Mouse (Mus musculus): ENCODE measurements at regions not wholly inside any gene's neighbourhood (a gene's known extent, or its start where the extent isn't known, plus 50 kb on each side); places are given as distances from the start of the nearest gene placed in this dataset.

DNA sequence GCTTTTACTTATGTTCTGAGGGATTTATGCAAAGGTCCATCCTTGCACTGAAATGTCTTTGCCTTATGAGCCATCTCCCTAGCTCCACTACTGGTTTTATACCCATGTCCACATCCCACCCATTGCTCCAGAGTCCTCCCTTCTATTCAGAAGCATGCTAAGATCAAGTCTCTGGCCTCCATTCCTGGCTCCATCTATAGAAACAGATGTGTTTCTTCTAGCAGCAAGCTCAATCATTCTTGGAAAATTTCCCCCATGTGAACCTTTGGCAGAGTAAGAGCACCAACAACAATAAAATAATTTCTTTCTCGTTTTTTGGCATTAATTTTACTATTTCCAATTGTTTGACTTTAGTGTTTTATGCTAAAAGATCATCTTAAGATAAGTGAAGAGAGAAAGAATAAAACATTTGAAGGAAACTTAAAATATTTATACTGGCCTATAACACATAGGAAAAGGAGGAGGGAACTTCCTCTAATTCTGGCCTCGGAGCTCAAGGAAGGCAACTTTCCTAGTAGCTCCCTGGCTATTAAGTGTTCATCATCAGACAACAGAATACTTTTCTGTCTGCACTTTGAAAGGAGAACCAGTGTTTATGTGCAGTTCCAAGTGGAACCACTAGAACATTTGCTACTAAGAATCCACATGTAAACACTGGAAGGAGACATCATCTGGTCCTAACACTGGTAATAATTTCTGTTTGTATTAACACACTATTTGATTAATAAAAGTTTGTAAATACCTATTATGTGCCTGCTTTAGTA, 171.8 kb downstream of the Fbxo8 start:
- no peaks in the 10 kb centered on the region for H3K27me3 ChIP-seq (ENCODE audit: control insufficient read depth, insufficient read depth, low read length)
- H3K4me1 ChIP-seq (ENCODE audit: control insufficient read depth, insufficient read depth, low read length) = no peaks in the 10 kb centered on the region
- no peaks in the 10 kb centered on the region for H3K36me3 ChIP-seq (ENCODE audit: control insufficient read depth, insufficient read depth, low read length)
- H3K27ac ChIP-seq (ENCODE audit: control insufficient read depth, insufficient read depth, low read depth, low read length) = no peak overlapping the region
- no peak overlapping the region for H3K4me3 ChIP-seq (ENCODE audit: control insufficient read depth, low read depth, low read length)
- TF ChIP-seq POLR2A (IDR thresholded peaks at IDR 0.05; ENCODE audit: control insufficient read depth, low read depth, low read length) (no peak), CTCF (IDR thresholded peaks at IDR 0.05; ENCODE audit: control insufficient read depth, insufficient read depth, insufficient replicate concordance, low read depth, low read length) (no peak)

DNA sequence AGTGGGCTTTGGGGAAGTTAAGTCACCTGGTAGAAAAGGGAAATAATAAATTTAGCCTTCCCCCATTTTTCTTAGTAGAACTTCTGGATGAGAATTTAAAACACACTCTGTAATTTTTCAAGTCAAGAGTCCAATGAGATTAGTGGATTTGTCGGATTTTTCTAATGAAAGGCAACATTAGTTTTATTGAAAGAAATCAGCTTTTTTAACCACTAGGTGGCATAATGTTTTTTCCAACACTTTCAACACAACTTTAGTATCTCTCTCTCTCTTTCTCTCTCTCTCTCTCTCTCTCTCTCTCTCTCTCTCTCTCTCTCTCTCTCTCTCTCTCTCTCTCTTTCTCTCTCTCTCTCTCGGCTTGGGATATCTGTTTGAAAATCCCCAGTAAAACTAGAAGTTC, 173.7 kb downstream of the Fbxo8 start:
- H3K4me3 ChIP-seq (ENCODE audit: control insufficient read depth, low read depth, low read length) = no peak overlapping the region
- H3K27me3 ChIP-seq (ENCODE audit: control insufficient read depth, insufficient read depth, low read length) = no peaks in the 10 kb centered on the region
- H3K27ac ChIP-seq (ENCODE audit: control insufficient read depth, insufficient read depth, low read depth, low read length) = no peak overlapping the region
- H3K4me1 ChIP-seq (ENCODE audit: control insufficient read depth, insufficient read depth, low read length) = no peaks in the 10 kb centered on the region
- TF ChIP-seq POLR2A (IDR thresholded peaks at IDR 0.05; ENCODE audit: control insufficient read depth, low read depth, low read length) (no peak), CTCF (IDR thresholded peaks at IDR 0.05; ENCODE audit: control insufficient read depth, insufficient read depth, insufficient replicate concordance, low read depth, low read length) (no peak)
- no peaks in the 10 kb centered on the region for H3K36me3 ChIP-seq (ENCODE audit: control insufficient read depth, insufficient read depth, low read length)

DNA sequence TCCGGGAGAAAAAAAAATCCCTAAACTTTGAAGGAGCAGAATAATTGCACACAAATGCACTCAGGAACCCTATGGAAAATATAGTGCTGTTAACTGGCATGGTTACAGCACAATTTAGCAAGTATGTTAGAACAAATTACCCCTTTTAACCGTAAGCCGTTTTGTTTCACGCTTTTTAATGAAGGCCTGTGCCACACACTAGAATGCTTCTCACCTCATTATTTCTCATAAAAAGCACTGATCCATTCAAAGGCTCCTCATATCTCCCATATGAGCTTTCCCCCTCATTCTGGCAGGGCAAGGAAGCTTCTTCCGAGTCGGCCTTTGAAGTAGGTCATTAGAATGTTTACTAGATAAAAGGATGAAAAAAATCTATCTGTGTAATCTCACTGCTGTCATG, 182.4 kb downstream of the Fbxo8 start:
- Histone ChIP-seq H3K4me1 (ENCODE audit: control insufficient read depth, insufficient read depth, low read length) (no peaks in the 10 kb centered on the region), H3K4me3 (ENCODE audit: control insufficient read depth, low read depth, low read length) (no peak overlapping the region), H3K27ac (ENCODE audit: control insufficient read depth, insufficient read depth, low read depth, low read length) (no peak overlapping the region), H3K27me3 (ENCODE audit: control insufficient read depth, insufficient read depth, low read length) (no peaks in the 10 kb centered on the region), H3K36me3 (ENCODE audit: control insufficient read depth, insufficient read depth, low read length) (no peaks in the 10 kb centered on the region)
- TF ChIP-seq POLR2A (IDR thresholded peaks at IDR 0.05; ENCODE audit: control insufficient read depth, low read depth, low read length) (no peak), CTCF (IDR thresholded peaks at IDR 0.05; ENCODE audit: control insufficient read depth, insufficient read depth, insufficient replicate concordance, low read depth, low read length) (no peak)

DNA sequence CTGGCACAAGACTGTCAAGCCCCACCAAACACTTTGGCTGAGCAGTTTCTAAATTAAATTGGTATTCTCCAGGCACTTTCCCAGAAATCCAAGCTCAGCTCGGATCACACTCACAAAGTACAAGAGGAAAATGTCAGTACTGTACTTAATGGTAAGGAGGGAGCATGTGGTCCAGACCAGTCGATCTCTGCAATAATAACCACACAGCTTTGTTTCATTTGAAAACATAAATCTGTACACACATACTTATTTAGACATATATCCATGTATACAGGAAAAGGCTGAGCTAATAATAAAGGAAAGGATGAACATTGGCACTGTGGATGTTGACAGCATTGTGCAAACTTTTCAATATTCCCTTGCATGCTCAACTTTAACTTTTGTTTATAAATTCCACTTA, 184.1 kb downstream of the Fbxo8 start:
- Histone ChIP-seq H3K27me3 (ENCODE audit: control insufficient read depth, insufficient read depth, low read length) (no peaks in the 10 kb centered on the region), H3K4me1 (ENCODE audit: control insufficient read depth, insufficient read depth, low read length) (no peaks in the 10 kb centered on the region), H3K27ac (ENCODE audit: control insufficient read depth, insufficient read depth, low read depth, low read length) (no peak overlapping the region), H3K4me3 (ENCODE audit: control insufficient read depth, low read depth, low read length) (no peak overlapping the region), H3K36me3 (ENCODE audit: control insufficient read depth, insufficient read depth, low read length) (no peaks in the 10 kb centered on the region)
- no peak for TF ChIP-seq POLR2A (IDR thresholded peaks at IDR 0.05; ENCODE audit: control insufficient read depth, low read depth, low read length)
- TF ChIP-seq CTCF (IDR thresholded peaks at IDR 0.05; ENCODE audit: control insufficient read depth, insufficient read depth, insufficient replicate concordance, low read depth, low read length) = no peak

DNA sequence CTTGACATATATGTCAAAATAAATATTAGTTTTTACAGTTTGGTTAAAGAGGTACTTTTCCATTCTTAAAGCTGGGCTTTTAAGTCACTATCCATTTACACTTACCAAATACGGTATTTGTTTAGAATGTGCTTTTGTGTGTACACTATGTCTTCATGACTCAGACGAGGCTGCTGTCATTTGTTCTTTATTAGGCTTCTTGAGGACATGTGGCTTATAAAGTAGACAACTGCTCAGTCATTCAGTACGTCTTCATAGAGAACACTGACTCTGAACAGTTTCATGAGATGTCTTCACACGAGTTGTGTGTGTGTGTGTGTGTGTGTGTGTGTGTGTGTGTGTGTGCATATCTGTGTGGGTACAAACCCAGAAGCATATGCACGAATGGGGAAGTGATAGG, 216.1 kb downstream of the Fbxo8 start:
- Histone ChIP-seq H3K27ac (ENCODE audit: control insufficient read depth, insufficient read depth, low read depth, low read length) (no peak overlapping the region), H3K4me3 (ENCODE audit: control insufficient read depth, low read depth, low read length) (no peak overlapping the region), H3K27me3 (ENCODE audit: control insufficient read depth, insufficient read depth, low read length) (no peaks in the 10 kb centered on the region), H3K4me1 (ENCODE audit: control insufficient read depth, insufficient read depth, low read length) (no peaks in the 10 kb centered on the region), H3K36me3 (ENCODE audit: control insufficient read depth, insufficient read depth, low read length) (no peaks in the 10 kb centered on the region)
- no peak for TF ChIP-seq CTCF (IDR thresholded peaks at IDR 0.05; ENCODE audit: control insufficient read depth, insufficient read depth, insufficient replicate concordance, low read depth, low read length)
- no peak for TF ChIP-seq POLR2A (IDR thresholded peaks at IDR 0.05; ENCODE audit: control insufficient read depth, low read depth, low read length)

DNA sequence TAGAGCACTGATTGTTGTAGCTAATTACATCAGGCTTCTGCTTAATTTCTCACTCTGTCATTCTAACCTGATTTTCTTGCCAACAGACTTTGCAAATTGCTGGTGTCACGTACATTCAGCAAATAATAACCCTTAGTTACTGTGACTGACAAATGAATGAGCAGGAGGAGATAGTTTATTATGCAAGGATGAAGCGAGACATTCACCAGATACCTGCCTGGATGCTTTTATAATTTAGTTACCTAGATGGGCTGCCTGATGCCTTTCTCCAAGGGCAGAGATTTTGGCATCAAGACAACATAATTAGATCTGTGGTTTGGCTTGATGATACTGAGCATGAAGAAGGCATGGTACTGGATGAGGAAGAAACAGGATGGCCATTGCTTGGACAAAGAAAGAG, 233.6 kb downstream of the Fbxo8 start:
- Histone ChIP-seq H3K4me3 (ENCODE audit: control insufficient read depth, low read depth, low read length) (no peak overlapping the region), H3K27ac (ENCODE audit: control insufficient read depth, insufficient read depth, low read depth, low read length) (no peak overlapping the region), H3K4me1 (ENCODE audit: control insufficient read depth, insufficient read depth, low read length) (no peaks in the 10 kb centered on the region), H3K36me3 (ENCODE audit: control insufficient read depth, insufficient read depth, low read length) (no peaks in the 10 kb centered on the region), H3K27me3 (ENCODE audit: control insufficient read depth, insufficient read depth, low read length) (no peaks in the 10 kb centered on the region)
- TF ChIP-seq POLR2A (IDR thresholded peaks at IDR 0.05; ENCODE audit: control insufficient read depth, low read depth, low read length) (no peak), CTCF (IDR thresholded peaks at IDR 0.05; ENCODE audit: control insufficient read depth, insufficient read depth, insufficient replicate concordance, low read depth, low read length) (no peak)

DNA sequence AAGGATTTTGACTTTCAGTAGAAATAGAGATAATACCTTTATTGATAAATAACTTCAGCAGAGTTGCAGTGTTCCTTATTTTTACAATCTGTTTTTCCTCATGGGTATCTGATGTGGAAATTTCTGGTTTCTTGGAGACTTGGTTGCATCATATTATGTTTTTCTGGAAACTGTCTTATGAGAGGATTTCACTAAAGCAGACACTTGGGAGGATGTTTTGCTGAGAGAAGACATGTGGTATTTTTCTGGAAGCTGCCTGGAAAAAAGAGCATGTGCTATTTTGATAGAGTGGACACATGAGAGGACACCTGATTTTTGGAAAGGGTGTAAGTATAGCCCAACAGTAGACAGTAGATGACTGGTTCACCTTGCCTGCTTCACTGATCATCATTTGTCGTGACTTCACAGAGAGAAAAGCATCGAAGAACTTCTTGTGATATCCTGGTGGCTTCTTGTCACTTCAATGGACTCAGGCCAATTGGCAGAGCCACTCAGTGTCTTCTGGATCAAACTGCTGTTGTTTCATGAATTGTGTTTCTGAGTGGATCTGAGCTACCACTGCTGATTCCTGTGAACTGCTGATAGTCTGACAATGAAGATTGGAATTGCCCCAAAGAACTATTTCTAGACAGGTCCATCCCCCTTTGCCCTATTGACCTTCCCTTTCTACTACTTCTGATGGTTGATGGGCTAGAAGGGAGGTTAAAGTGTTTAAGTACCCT, 238.8 kb downstream of the Fbxo8 start:
- Histone ChIP-seq H3K27ac (ENCODE audit: control insufficient read depth, insufficient read depth, low read depth, low read length) (no peak overlapping the region), H3K4me3 (ENCODE audit: control insufficient read depth, low read depth, low read length) (no peak overlapping the region), H3K27me3 (ENCODE audit: control insufficient read depth, insufficient read depth, low read length) (no peaks in the 10 kb centered on the region), H3K4me1 (ENCODE audit: control insufficient read depth, insufficient read depth, low read length) (no peaks in the 10 kb centered on the region), H3K36me3 (ENCODE audit: control insufficient read depth, insufficient read depth, low read length) (no peaks in the 10 kb centered on the region)
- TF ChIP-seq POLR2A (IDR thresholded peaks at IDR 0.05; ENCODE audit: control insufficient read depth, low read depth, low read length) (no peak), CTCF (IDR thresholded peaks at IDR 0.05; ENCODE audit: control insufficient read depth, insufficient read depth, insufficient replicate concordance, low read depth, low read length) (no peak)
